Mouse (Mus musculus): Measurements from ENCODE around the gene Tmem97. TPM values are rescaled to one million over a fixed set of nuclear protein-coding genes. Genes with fewer than 3 reads are reported as not detected.
A peak's percentile ranks its signal among the peaks of the same experiment; 100 is the strongest.

Tmem97 gene
- total and polyA plus RNA-seq, 3 experiments, result 166 to 215 (median 207) TPM

GRCm38 (mm10) chr11:78556070-78556469, 5.5 kb upstream of the Tmem97 start:
- H3K36me3 ChIP-seq (ENCODE audit: control insufficient read depth in 1 of 2, insufficient read depth in 2 of 2, low read length in 2 of 2), result peaks cover 0 to 20% of the 10 kb centered on the region in 2 experiments; a peak in 2 of 4 replicates
- peak overlapping the region; percentile 44 for H3K9ac ChIP-seq (ENCODE audit: control insufficient read depth, low read depth, low read length, poor library complexity, severe bottlenecking)
- peak overlapping the region; percentile 77 for H3K27ac ChIP-seq (ENCODE audit: control insufficient read depth, low read depth, low read length)
- DNase-seq (ENCODE audit: low read depth, low spot score), result peak; percentile 57
- H3K4me3 ChIP-seq (ENCODE audit: control insufficient read depth in 1 of 2, insufficient read depth in 1 of 2, low read depth in 2 of 2, low read length in 2 of 2), result no peak overlapping the region; a peak in 1 of 4 replicates
- no peaks in the 10 kb centered on the region for H3K9me3 ChIP-seq (replicated peaks; ENCODE audit: insufficient read depth, low read length)
- no peaks in the 10 kb centered on the region for H3K27me3 ChIP-seq (ENCODE audit: control insufficient read depth in 1 of 2, insufficient read depth in 2 of 2, low read length in 2 of 2)
- H3K79me2 ChIP-seq (ENCODE audit: control insufficient read depth, insufficient read depth, low read length, poor library complexity), result no peaks in the 10 kb centered on the region
- H3K4me1 ChIP-seq (ENCODE audit: control insufficient read depth in 1 of 2, insufficient read depth in 2 of 2, low read length in 2 of 2), result peaks cover 21 to 22% of the 10 kb centered on the region in 2 experiments
- TF ChIP-seq E2F4 (IDR thresholded peaks at IDR 0.05; ENCODE audit: borderline replicate concordance, low read depth, low read length) (no peak), MEF2A (IDR thresholded peaks at IDR 0.05; ENCODE audit: extremely low read depth, insufficient replicate concordance, low read depth, low read length, poor library complexity, severe bottlenecking) (no peak), ETS1 (IDR thresholded peaks at IDR 0.05; ENCODE audit: low read depth, low read length) (no peak), CHD1 (IDR thresholded peaks at IDR 0.05; ENCODE audit: low read depth, low read length) (no peak), ELF1 (IDR thresholded peaks at IDR 0.05; ENCODE audit: low read depth, low read length) (0 out of 2 replicates have a peak, but pooled peaks have one; percentile 29), MAZ (IDR thresholded peaks at IDR 0.05; ENCODE audit: low read depth, low read length) (no peak), UBTF (IDR thresholded peaks at IDR 0.05; ENCODE audit: borderline replicate concordance, insufficient read depth, low read depth, low read length) (no peak), NRF1 (IDR thresholded peaks at IDR 0.05; ENCODE audit: insufficient read depth, low read depth, low read length, poor library complexity, severe bottlenecking) (no peak), KAT2A (conservative IDR thresholded peaks at IDR 0.05; ENCODE audit: low read depth, low read length) (no peak), BHLHE40 (IDR thresholded peaks at IDR 0.05; ENCODE audit: borderline replicate concordance, low read depth, low read length) (no peak), MAFK (IDR thresholded peaks at IDR 0.05; ENCODE audit: borderline replicate concordance, low read depth, low read length) (no peak), USF1 (IDR thresholded peaks at IDR 0.05; ENCODE audit: low read depth, low read length) (peak; percentile 77), POLR2AphosphoS2 (IDR thresholded peaks at IDR 0.05; ENCODE audit: low read length) (no peak), TAL1 (IDR thresholded peaks at IDR 0.05; ENCODE audit: low read length) (no peak), ZKSCAN1 (IDR thresholded peaks at IDR 0.05; ENCODE audit: low read depth, low read length) (no peak), RAD21 (IDR thresholded peaks at IDR 0.05; ENCODE audit: low read depth, low read length) (no peak), ZNF384 (IDR thresholded peaks at IDR 0.05; ENCODE audit: low read depth, low read length) (no peak), POLR2A (IDR thresholded peaks at IDR 0.05; ENCODE audit: control insufficient read depth in 1 of 2, insufficient read depth in 1 of 2, low read depth in 1 of 2, low read length in 2 of 2, poor library complexity in 1 of 2) (no peak), POLR2AphosphoS5 (IDR thresholded peaks at IDR 0.05; ENCODE audit: borderline replicate concordance, low read depth, low read length) (no peak), ZMIZ1 (IDR thresholded peaks at IDR 0.05; ENCODE audit: low read depth, low read length) (no peak), CHD2 (IDR thresholded peaks at IDR 0.05; ENCODE audit: low read length) (no peak), ZC3H11A (IDR thresholded peaks at IDR 0.05; ENCODE audit: low read depth, low read length) (no peak), CTCF (IDR thresholded peaks at IDR 0.05 in 2 of 3, conservative IDR thresholded peaks at IDR 0.05 in 1 of 3; ENCODE audit: control insufficient read depth in 1 of 3, insufficient read depth in 1 of 3, low read depth in 2 of 3, low read length in 3 of 3, poor library complexity in 1 of 3, severe bottlenecking in 1 of 3) (no peak), TBP (IDR thresholded peaks at IDR 0.05; ENCODE audit: low read depth, low read length) (no peak), TCF12 (IDR thresholded peaks at IDR 0.05; ENCODE audit: low read depth, low read length) (no peak), EP300 (IDR thresholded peaks at IDR 0.05; ENCODE audit: low read depth in 1 of 2, low read length in 2 of 2) (no peak), USF2 (IDR thresholded peaks at IDR 0.05; ENCODE audit: borderline replicate concordance in 1 of 2, insufficient read depth in 1 of 2, low read depth in 1 of 2, low read length in 2 of 2) (0 out of 4 replicates have a peak, but pooled peaks of 1 of the 2 experiments have one; percentile 34), MYC (IDR thresholded peaks at IDR 0.05; ENCODE audit: low read depth, low read length) (0 out of 2 replicates have a peak, but pooled peaks have one; percentile 55), RCOR1 (IDR thresholded peaks at IDR 0.05; ENCODE audit: low read depth, low read length) (no peak), MYB (IDR thresholded peaks at IDR 0.05; ENCODE audit: low read depth, low read length) (no peak), SMC3 (IDR thresholded peaks at IDR 0.05; ENCODE audit: low read depth, low read length) (no peak), GABPA (IDR thresholded peaks at IDR 0.05; ENCODE audit: low read depth, low read length) (no peak), SIN3A (IDR thresholded peaks at IDR 0.05; ENCODE audit: low read length) (no peak), MXI1 (IDR thresholded peaks at IDR 0.05; ENCODE audit: low read depth, low read length) (peak; percentile 39; the same call in 1 of the 2 replicates), JUND (IDR thresholded peaks at IDR 0.05; ENCODE audit: low read depth, low read length) (no peak), HCFC1 (IDR thresholded peaks at IDR 0.05; ENCODE audit: low read depth, low read length) (0 out of 2 replicates have a peak, but pooled peaks have one; percentile 3), GATA1 (IDR thresholded peaks at IDR 0.05; ENCODE audit: low read depth, low read length) (no peak), MAX (IDR thresholded peaks at IDR 0.05; ENCODE audit: low read length) (peak; percentile 87)

All from MEL (cell line).